Mouse (Mus musculus) cortical plate, adult 2 months (tissue): Measurements from ENCODE around the gene Itgav.

Experiments
- CTCF ChIP-seq: fragments of 200-500 bp; IDR thresholded peaks from 2 replicates; pipeline ENCODE4 v1.5.1; 2011; ENCODE audit warnings: mild to moderate bottlenecking, control low read depth, low read length; ENCODE audit not compliant: insufficient read depth; ENCODE audit errors: extremely low read depth
- POLR2A ChIP-seq: fragments of 200-500 bp; IDR thresholded peaks from 2 replicates; pipeline ENCODE4 v1.6.1; 2011; ENCODE audit warnings: mild to moderate bottlenecking, low read length, control low read depth; ENCODE audit not compliant: insufficient read depth; ENCODE audit errors: extremely low read depth

DNA sequence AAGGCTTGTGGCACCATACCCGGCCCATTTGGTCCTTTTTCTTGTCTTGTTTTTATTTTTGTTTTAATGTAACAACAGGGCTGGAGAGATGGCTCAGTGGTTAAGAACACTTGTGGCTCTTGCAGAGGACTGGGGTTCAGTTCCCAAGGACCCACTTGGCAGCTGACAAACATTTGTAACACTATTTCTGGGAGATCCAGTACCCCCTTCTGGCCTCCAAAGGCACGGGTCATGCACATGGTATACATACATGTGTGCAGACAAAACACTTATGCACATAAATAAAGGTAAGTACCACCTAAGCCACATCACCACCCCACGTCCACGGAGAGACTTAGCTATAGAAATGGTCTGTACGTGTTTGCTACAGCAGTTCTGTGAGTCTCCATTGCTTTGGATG lies 12.6 kb downstream of the Itgav start:
- TF ChIP-seq CTCF (no peak), POLR2A (no peak)
